Mouse (Mus musculus) bone marrow macrophage, adult 2 months (primary cell): ENCODE results near the gene Spsb4.

Source experiments
- CTCF ChIP-seq: IDR thresholded peaks from 2 replicates; pipeline ENCODE4 v1.5.1; 2012; ENCODE audit warnings: low read depth, mild to moderate bottlenecking, low read length, moderate library complexity
- POLR2A ChIP-seq: IDR thresholded peaks from 2 replicates; pipeline ENCODE4 v1.6.1; 2012; ENCODE audit warnings: mild to moderate bottlenecking, low read depth, low read length, borderline replicate concordance

GRCm38 (mm10) chr9:96954063-96954809 is 64.4 kb downstream of the Spsb4 start:
- TF ChIP-seq POLR2A (no peak), CTCF (no peak)
